Mouse (Mus musculus): ENCODE results near the gene Glo1. TPM values are rescaled to one million over a fixed set of nuclear protein-coding genes. Genes with fewer than 3 reads are reported as not detected.
"Not testable (repeated sequence)": the region's sequence is repeated elsewhere in the genome, so short reads cannot be mapped to it uniquely, and the experiment has no call there.

Gene Glo1
- polyA plus RNA-seq, 1 experiment from 2014 or later, result 188 TPM

DNA sequence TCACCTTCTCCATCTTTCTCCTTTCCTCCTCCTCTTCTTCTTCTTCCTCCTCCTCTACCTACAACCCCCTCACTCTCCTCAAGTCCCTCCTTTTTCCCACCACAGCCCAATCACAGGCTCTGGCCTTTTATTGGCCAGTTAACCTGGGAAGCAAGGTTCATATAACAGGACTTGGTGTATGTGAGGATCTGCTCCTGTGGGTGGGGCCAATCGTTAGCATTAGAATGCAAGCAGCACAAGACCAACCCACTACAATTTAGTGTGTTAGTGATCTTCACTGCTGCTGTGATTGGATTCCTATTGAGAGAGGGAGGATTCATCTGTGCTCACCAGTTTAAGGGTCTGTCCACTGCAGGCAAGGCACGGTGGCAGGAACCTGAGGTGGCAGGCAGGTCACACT, 12.3 kb upstream of the Glo1 start:
- 72% methylated on average over 2 of the region's 2 CpGs for WGBS
- no peak for ATAC-seq (ENCODE audit: insufficient number of reproducible peaks, low FRiP score, low TSS enrichment, low read depth)
- no peaks in the 10 kb centered on the region; the same call in 1 of the 2 replicates for H3K4me1 ChIP-seq
- no peaks in the 10 kb centered on the region for H3K36me3 ChIP-seq
- no peak overlapping the region for H3K4me2 ChIP-seq (replicated peaks)
- H3K9me3 ChIP-seq (replicated peaks), result no peaks in the 10 kb centered on the region
- no peak overlapping the region for H3K4me3 ChIP-seq (replicated peaks)
- H3K27ac ChIP-seq (replicated peaks), result no peak overlapping the region
- no peaks in the 10 kb centered on the region for H3K27me3 ChIP-seq
- no peak overlapping the region for H3K9ac ChIP-seq

DNA sequence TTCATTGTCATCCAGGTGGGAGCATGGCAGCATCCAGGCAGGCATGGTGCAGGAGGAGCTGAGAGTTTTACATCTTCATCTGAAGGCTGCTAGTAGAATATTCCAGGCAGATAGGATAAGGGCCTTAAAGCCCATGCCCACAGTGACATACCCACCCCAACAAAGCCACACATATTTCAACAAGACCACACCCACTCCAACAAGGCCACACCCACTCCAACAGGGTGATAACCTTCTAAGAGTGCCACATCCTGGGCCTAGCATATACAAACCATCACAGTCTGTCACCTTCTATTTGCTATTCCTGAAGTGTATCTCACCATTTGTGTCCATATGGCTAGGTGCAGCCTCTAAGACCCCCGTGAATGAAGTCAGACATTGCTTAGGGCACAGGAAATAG, 11.0 kb upstream of the Glo1 start:
- no peak for ATAC-seq (ENCODE audit: insufficient number of reproducible peaks, low FRiP score, low TSS enrichment, low read depth)
- no peaks in the 10 kb centered on the region for H3K36me3 ChIP-seq
- WGBS, result 48% methylated on average over 1 of the region's 1 CpGs

GRCm38 (mm10) chr17:30635367-30635766, 8.7 kb upstream of the Glo1 start:
- 14% methylated on average over 17 of the region's 17 CpGs for WGBS
- peak overlapping the region; percentile 43 for H3K4me2 ChIP-seq (replicated peaks)
- no peak for ATAC-seq (ENCODE audit: insufficient number of reproducible peaks, low FRiP score, low TSS enrichment, low read depth)
- no peaks in the 10 kb centered on the region; the same call in 1 of the 2 replicates for H3K4me1 ChIP-seq
- no peaks in the 10 kb centered on the region for H3K36me3 ChIP-seq
- peak overlapping the region; percentile 38 for H3K4me3 ChIP-seq (replicated peaks)
- no peak overlapping the region; the same call in 1 of the 2 replicates for H3K27ac ChIP-seq (replicated peaks)
- no peaks in the 10 kb centered on the region for H3K27me3 ChIP-seq
- H3K9ac ChIP-seq, result no peak overlapping the region; the same call in 1 of the 2 replicates
- no peaks in the 10 kb centered on the region for H3K9me3 ChIP-seq (replicated peaks)

More for the DNA sequence above, 11.0 kb upstream of the Glo1 start:
- Histone ChIP-seq H3K27me3 (no peaks in the 10 kb centered on the region), H3K4me3 (replicated peaks) (no peak overlapping the region), H3K4me2 (replicated peaks) (no peak overlapping the region), H3K4me1 (no peaks in the 10 kb centered on the region; the same call in 1 of the 2 replicates), H3K9me3 (replicated peaks) (no peaks in the 10 kb centered on the region), H3K9ac (no peak overlapping the region), H3K27ac (replicated peaks) (no peak overlapping the region)

- WGBS, result no CpG with 5 or more reads among the region's 20 CpGs
- not testable (repeated sequence) for H3K4me2 ChIP-seq (replicated peaks); H3K27ac ChIP-seq (replicated peaks); H3K27me3 ChIP-seq; H3K9ac ChIP-seq; H3K4me3 ChIP-seq (replicated peaks); H3K36me3 ChIP-seq; H3K9me3 ChIP-seq (replicated peaks); H3K4me1 ChIP-seq; ATAC-seq (ENCODE audit: insufficient number of reproducible peaks, low FRiP score, low TSS enrichment, low read depth)
Observed at GRCm38 (mm10) chr17:30624132-30624531, 2.5 kb downstream of the Glo1 start, which contains the start of gene Dnah8. Gene Dnah8 (plus strand): TSS chr17:30624354.

GRCm38 (mm10) chr17:30623200-30623599, 3.5 kb downstream of the Glo1 start:
- Histone ChIP-seq H3K9me3 (replicated peaks) (no peaks in the 10 kb centered on the region), H3K27me3 (no peaks in the 10 kb centered on the region), H3K36me3 (no peaks in the 10 kb centered on the region), H3K4me3 (replicated peaks) (no peak overlapping the region), H3K4me1 (no peaks in the 10 kb centered on the region), H3K4me2 (replicated peaks) (no peak overlapping the region), H3K9ac (no peak overlapping the region), H3K27ac (replicated peaks) (no peak overlapping the region)
- 87% methylated on average over 3 of the region's 3 CpGs for WGBS
- no peak for ATAC-seq (ENCODE audit: insufficient number of reproducible peaks, low FRiP score, low TSS enrichment, low read depth)

DNA sequence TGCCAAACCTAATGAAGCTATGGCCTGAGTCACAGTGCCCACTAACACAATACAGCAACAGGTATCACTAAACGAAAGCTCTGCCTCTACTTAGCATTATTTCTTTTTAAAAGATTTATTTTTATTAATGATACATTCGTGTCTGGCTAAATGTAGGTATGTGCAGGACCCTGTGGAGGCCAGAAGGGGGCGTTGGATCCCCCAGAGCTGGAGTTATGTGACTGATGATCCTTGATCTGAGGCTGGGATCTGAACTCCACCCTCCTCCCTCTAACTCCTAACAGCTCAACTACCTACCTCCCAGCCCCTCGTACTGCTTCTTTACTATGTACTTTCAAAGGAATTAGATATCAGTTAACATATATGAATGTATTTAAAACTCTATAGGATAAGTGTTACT, 5.2 kb downstream of the Glo1 start:
- Histone ChIP-seq H3K4me1 (no peaks in the 10 kb centered on the region), H3K9ac (no peak overlapping the region), H3K9me3 (replicated peaks) (no peaks in the 10 kb centered on the region), H3K4me2 (replicated peaks) (no peak overlapping the region), H3K27ac (replicated peaks) (no peak overlapping the region), H3K27me3 (no peaks in the 10 kb centered on the region), H3K36me3 (no peaks in the 10 kb centered on the region), H3K4me3 (replicated peaks) (no peak overlapping the region)
- 64% methylated on average over 4 of the region's 4 CpGs for WGBS
- ATAC-seq (ENCODE audit: insufficient number of reproducible peaks, low FRiP score, low TSS enrichment, low read depth), result no peak

GRCm38 (mm10) chr17:30620548-30620947, 6.1 kb downstream of the Glo1 start:
- no peak overlapping the region for H3K9ac ChIP-seq
- H3K36me3 ChIP-seq, result no peaks in the 10 kb centered on the region
- H3K4me3 ChIP-seq (replicated peaks), result no peak overlapping the region
- ATAC-seq (ENCODE audit: insufficient number of reproducible peaks, low FRiP score, low TSS enrichment, low read depth), result no peak
- H3K27ac ChIP-seq (replicated peaks), result no peak overlapping the region
- H3K9me3 ChIP-seq (replicated peaks), result no peaks in the 10 kb centered on the region
- H3K27me3 ChIP-seq, result no peaks in the 10 kb centered on the region
- H3K4me2 ChIP-seq (replicated peaks), result no peak overlapping the region
- no peaks in the 10 kb centered on the region for H3K4me1 ChIP-seq
- 74% methylated on average over 2 of the region's 2 CpGs for WGBS

GRCm38 (mm10) chr17:30619153-30619552, 7.5 kb downstream of the Glo1 start:
- Histone ChIP-seq H3K9me3 (replicated peaks) (no peaks in the 10 kb centered on the region), H3K4me2 (replicated peaks) (no peak overlapping the region), H3K9ac (no peak overlapping the region), H3K27me3 (no peaks in the 10 kb centered on the region), H3K27ac (replicated peaks) (no peak overlapping the region), H3K4me1 (no peaks in the 10 kb centered on the region), H3K4me3 (replicated peaks) (no peak overlapping the region), H3K36me3 (no peaks in the 10 kb centered on the region)
- no peak for ATAC-seq (ENCODE audit: insufficient number of reproducible peaks, low FRiP score, low TSS enrichment, low read depth)
- 31% methylated on average over 2 of the region's 2 CpGs for WGBS

GRCm38 (mm10) chr17:30618136-30618891, 8.4 kb downstream of the Glo1 start:
- no peak overlapping the region for H3K9ac ChIP-seq
- H3K36me3 ChIP-seq, result no peaks in the 10 kb centered on the region
- H3K27me3 ChIP-seq, result no peaks in the 10 kb centered on the region
- no peak overlapping the region for H3K4me2 ChIP-seq (replicated peaks)
- WGBS, result 74% methylated on average over 3 of the region's 3 CpGs
- no peak overlapping the region for H3K4me3 ChIP-seq (replicated peaks)
- H3K4me1 ChIP-seq, result no peaks in the 10 kb centered on the region
- no peak for ATAC-seq (ENCODE audit: insufficient number of reproducible peaks, low FRiP score, low TSS enrichment, low read depth)
- H3K9me3 ChIP-seq (replicated peaks), result no peaks in the 10 kb centered on the region
- H3K27ac ChIP-seq (replicated peaks), result no peak overlapping the region

GRCm38 (mm10) chr17:30616203-30616602, 10.5 kb downstream of the Glo1 start:
- 83% methylated on average over 5 of the region's 5 CpGs for WGBS
- Histone ChIP-seq H3K27me3 (no peaks in the 10 kb centered on the region), H3K4me2 (replicated peaks) (no peak overlapping the region), H3K4me3 (replicated peaks) (no peak overlapping the region), H3K4me1 (peaks cover 5% of the 10 kb centered on the region; the same call in 1 of the 2 replicates), H3K27ac (replicated peaks) (no peak overlapping the region), H3K9ac (no peak overlapping the region), H3K9me3 (replicated peaks) (no peaks in the 10 kb centered on the region), H3K36me3 (no peaks in the 10 kb centered on the region)
- ATAC-seq (ENCODE audit: insufficient number of reproducible peaks, low FRiP score, low TSS enrichment, low read depth), result no peak

DNA sequence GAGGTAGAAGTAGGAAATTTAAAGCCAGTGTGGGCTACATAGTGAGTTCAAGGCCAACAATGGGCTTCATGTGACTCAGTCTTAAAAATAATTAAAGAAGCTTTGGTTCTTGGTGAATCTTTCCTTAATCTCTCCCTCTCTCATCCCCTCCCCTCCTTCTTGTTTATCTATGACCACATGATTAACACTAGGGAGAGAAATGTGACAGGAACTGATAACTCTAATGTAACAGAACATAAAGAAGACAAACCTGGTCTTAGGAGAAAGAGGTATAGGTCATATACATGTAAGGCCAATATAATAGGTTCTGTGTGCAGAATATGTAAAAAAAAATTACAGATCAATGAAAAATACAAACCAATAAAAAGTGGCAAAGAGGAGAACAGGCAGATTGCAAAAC, 13.3 kb downstream of the Glo1 start:
- Histone ChIP-seq H3K27me3 (no peaks in the 10 kb centered on the region), H3K27ac (replicated peaks) (no peak overlapping the region), H3K4me3 (replicated peaks) (no peak overlapping the region), H3K4me2 (replicated peaks) (no peak overlapping the region), H3K4me1 (peaks cover 14% of the 10 kb centered on the region), H3K36me3 (no peaks in the 10 kb centered on the region), H3K9me3 (replicated peaks) (no peaks in the 10 kb centered on the region), H3K9ac (no peak overlapping the region)
- ATAC-seq (ENCODE audit: insufficient number of reproducible peaks, low FRiP score, low TSS enrichment, low read depth), result no peak

Data from embryonic facial prominence, embryonic 15.5 days (tissue).